ENCODE assay signal across 16 mouse cellular contexts in the genomic region with DNA sequence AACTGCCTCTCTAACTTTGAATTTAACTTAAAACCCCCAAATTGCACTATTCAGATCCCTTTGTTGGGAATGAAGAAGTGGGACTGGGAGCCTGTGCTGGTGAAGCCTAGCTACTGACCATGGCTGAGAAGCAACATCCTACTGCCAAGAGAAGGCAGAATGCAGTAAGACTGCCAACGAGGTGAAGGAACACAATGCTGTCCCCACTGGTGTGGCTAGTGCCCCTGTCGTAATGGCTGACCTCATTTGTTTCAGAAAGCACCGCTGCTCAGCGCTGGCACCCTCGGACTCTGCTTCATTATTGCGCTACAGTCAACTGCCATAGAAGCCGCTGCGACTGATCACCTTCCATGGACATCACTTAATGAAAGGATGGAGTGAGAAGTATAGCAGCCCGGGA.
DNase-seq lines count a peak whose midpoint lies in the region; ATAC-seq lines count a peak whose summit lies in the region.
"Had no signal": no experiment of that assay in that cellular context is flagged by ENCODE, and none has a peak within 500 bp of the region (broad histone marks: within the 10 kb centered on the region; RNA-seq: fewer than 3 reads in every experiment).

No protein-coding gene starts in this region.

- DNase-seq in kidney, adult 11 months = peak; percentile 6
- no peak for DNase-seq in kidney, adult 9 months
- DNase-seq in right cerebral cortex, adult 18-20 months = peak; percentile 12
- no peak for DNase-seq in right cerebral cortex, postnatal 25 days
- peak; percentile 1 to 12 for DNase-seq in adrenal gland, postnatal 36 days
- DNase-seq: heart, postnatal 10 days; kidney, postnatal 36 days; midbrain, embryonic 14.5 days had no signal

- no peak for ATAC-seq in monocyte, adult 5-6 weeks (replicated peaks; ENCODE audit: insufficient number of reproducible peaks, low FRiP score, low TSS enrichment, poor library complexity, severe bottlenecking)
- ATAC-seq: forebrain, embryonic 13.5 days; inflammation-experienced regulatory T-cells, adult 6 months had no signal

- no peaks in the 10 kb centered on the region for H3K36me3 ChIP-seq in megakaryocyte, embryonic 14.5 days (replicated peaks; ENCODE audit: low read length)
- H3K36me3 ChIP-seq: embryonic facial prominence, embryonic 12.5 days; hindbrain, embryonic 13.5 days had no signal

- H3K27me3 ChIP-seq in megakaryocyte, embryonic 14.5 days (replicated peaks) = no peaks in the 10 kb centered on the region
- H3K27me3 ChIP-seq: embryonic facial prominence, embryonic 12.5 days; forebrain, embryonic 13.5 days; hindbrain, embryonic 13.5 days had no signal

- H3K4me3 ChIP-seq in megakaryocyte, embryonic 14.5 days (replicated peaks) = peak overlapping the region; percentile 51
- H3K4me3 ChIP-seq: embryonic facial prominence, embryonic 12.5 days; erythroblast, embryonic 14.5 days; forebrain, embryonic 13.5 days; hindbrain, embryonic 13.5 days; myocyte had no signal

- H3K9me3 ChIP-seq in megakaryocyte, embryonic 14.5 days = no peaks in the 10 kb centered on the region
- H3K9me3 ChIP-seq: embryonic facial prominence, embryonic 12.5 days; forebrain, embryonic 13.5 days; hindbrain, embryonic 13.5 days had no signal

- H3K4me1 ChIP-seq in megakaryocyte, embryonic 14.5 days = no peaks in the 10 kb centered on the region
- H3K4me1 ChIP-seq: embryonic facial prominence, embryonic 12.5 days; forebrain, embryonic 13.5 days; hindbrain, embryonic 13.5 days had no signal

Comparison
In these comparisons a context has a peak if more than half of its experiments do, and no peak if none do; other contexts are left out.
1. DNase-seq: peak in kidney, adult 11 months (single experiment), right cerebral cortex, adult 18-20 months (single experiment) and adrenal gland, postnatal 36 days (2 of 2); none in kidney, adult 9 months (single experiment) and right cerebral cortex, postnatal 25 days (single experiment).